Mouse (Mus musculus) intestine, embryonic 15.5 days (tissue): Measurements from ENCODE around the gene Pnpla8. TPM values are rescaled to one million over a fixed set of nuclear protein-coding genes. Genes with fewer than 3 reads are reported as not detected.
"Not testable (repeated sequence)": the region's sequence is repeated elsewhere in the genome, so short reads cannot be mapped to it uniquely, and the experiment has no call there.

ENCODE experiments used
- ATAC-seq: fragments of 200-750 bp; cut with Nextera tagmentation; 2 replicates; pipeline ENCODE4 v1.8.0; 2017; ENCODE audit warnings: moderate TSS enrichment, moderate library complexity
- H3K27ac ChIP-seq: fragments of 300-500 bp; sonication (generic); 2 replicates; pipeline ENCODE4 v1.5.1; 2015; ENCODE audit warnings: mild to moderate bottlenecking, inconsistent platforms
- H3K27me3 ChIP-seq: fragments of 300-500 bp; sonication (generic); replicated peaks from 2 replicates; pipeline ENCODE4 v1.6.1; 2015; ENCODE audit warnings: inconsistent platforms
- H3K36me3 ChIP-seq: fragments of 300-500 bp; sonication (generic); 2 replicates; pipeline ENCODE4 v1.6.1; 2015; ENCODE audit warnings: inconsistent platforms
- H3K4me1 ChIP-seq: fragments of 300-500 bp; sonication (generic); replicated peaks from 2 replicates; pipeline ENCODE4 v1.6.1; 2015; ENCODE audit warnings: inconsistent platforms
- H3K4me2 ChIP-seq: fragments of 300-500 bp; sonication (generic); replicated peaks from 2 replicates; pipeline ENCODE4 v1.6.1; 2015; ENCODE audit warnings: mild to moderate bottlenecking, inconsistent platforms
- H3K4me3 ChIP-seq: fragments of 300-500 bp; sonication (generic); replicated peaks from 2 replicates; pipeline ENCODE4 v1.5.1; 2015; ENCODE audit warnings: inconsistent platforms
- H3K9ac ChIP-seq: fragments of 300-500 bp; sonication (generic); 2 replicates; pipeline ENCODE4 v1.6.1; 2015; ENCODE audit warnings: inconsistent platforms
- H3K9me3 ChIP-seq: fragments of 300-500 bp; sonication (generic); 2 replicates; pipeline ENCODE4 v1.6.1; 2016; ENCODE audit warnings: inconsistent platforms
- WGBS: fragments of 180-500 bp; shearing (Covaris S2); methylation state at CpG from one replicate; pipeline ENCODE4 v1.1.7; 2015; 5-methylcytosine and 5-hydroxymethylcytosine counted together
- polyA plus RNA-seq: library from polyadenylated mRNA; unstranded; fragments of >200 nt; fragmentation: Nextera tagmentation; extraction: Ambion mirVana; gene quantifications from 2 replicates; pipeline ENCODE4 v1.2.1, GENCODE M21; 2015

Pnpla8 gene
- polyA plus RNA-seq, 1 experiment from 2014 or later: 57.5 TPM

GRCm38 (mm10) chr12:44241090-44241489 lies 19.9 kb downstream of the Pnpla8 start:
- H3K27ac ChIP-seq: no peak overlapping the region
- H3K4me3 ChIP-seq: no peak overlapping the region
- ATAC-seq: no peak
- no peaks in the 10 kb centered on the region for H3K36me3 ChIP-seq
- H3K9ac ChIP-seq: no peak overlapping the region
- H3K4me2 ChIP-seq: no peak overlapping the region
- WGBS: 80% methylated on average over 7 of the region's 7 CpGs
- H3K27me3 ChIP-seq: no peaks in the 10 kb centered on the region
- no peaks in the 10 kb centered on the region for H3K9me3 ChIP-seq
- H3K4me1 ChIP-seq: no peaks in the 10 kb centered on the region

DNA sequence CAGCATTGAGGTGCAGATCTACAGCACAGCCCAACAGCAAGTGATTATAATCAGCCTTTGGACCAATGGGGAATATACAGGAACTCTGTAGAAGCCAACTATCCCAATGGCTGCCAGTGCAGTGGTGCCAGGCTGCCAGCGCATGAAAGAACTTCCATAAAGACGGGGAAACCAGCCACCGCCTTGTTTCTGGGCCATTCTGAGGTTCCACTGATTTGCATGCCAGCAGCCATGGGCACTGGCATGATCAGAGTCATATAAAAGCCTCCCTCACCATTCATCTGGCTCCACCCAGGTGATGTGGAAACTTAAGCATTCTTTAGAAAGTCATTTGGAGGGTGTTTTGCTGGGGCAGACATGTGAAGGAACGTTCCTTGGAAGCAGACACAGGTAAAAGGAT lies 21.2 kb downstream of the Pnpla8 start:
- no peak for ATAC-seq
- Histone ChIP-seq H3K4me2 (no peak overlapping the region), H3K4me1 (no peaks in the 10 kb centered on the region), H3K36me3 (no peaks in the 10 kb centered on the region), H3K9ac (no peak overlapping the region), H3K4me3 (no peak overlapping the region), H3K27ac (no peak overlapping the region), H3K9me3 (no peaks in the 10 kb centered on the region), H3K27me3 (no peaks in the 10 kb centered on the region)
- 85% methylated on average over 4 of the region's 4 CpGs for WGBS

GRCm38 (mm10) chr12:44245739-44246138 lies 24.6 kb downstream of the Pnpla8 start:
- ATAC-seq: no peak
- Histone ChIP-seq H3K4me1 (no peaks in the 10 kb centered on the region), H3K36me3 (no peaks in the 10 kb centered on the region), H3K9ac (no peak overlapping the region), H3K4me2 (no peak overlapping the region), H3K27me3 (no peaks in the 10 kb centered on the region), H3K4me3 (no peak overlapping the region), H3K27ac (no peak overlapping the region), H3K9me3 (no peaks in the 10 kb centered on the region)
- WGBS: 81% methylated on average over 3 of the region's 3 CpGs

DNA sequence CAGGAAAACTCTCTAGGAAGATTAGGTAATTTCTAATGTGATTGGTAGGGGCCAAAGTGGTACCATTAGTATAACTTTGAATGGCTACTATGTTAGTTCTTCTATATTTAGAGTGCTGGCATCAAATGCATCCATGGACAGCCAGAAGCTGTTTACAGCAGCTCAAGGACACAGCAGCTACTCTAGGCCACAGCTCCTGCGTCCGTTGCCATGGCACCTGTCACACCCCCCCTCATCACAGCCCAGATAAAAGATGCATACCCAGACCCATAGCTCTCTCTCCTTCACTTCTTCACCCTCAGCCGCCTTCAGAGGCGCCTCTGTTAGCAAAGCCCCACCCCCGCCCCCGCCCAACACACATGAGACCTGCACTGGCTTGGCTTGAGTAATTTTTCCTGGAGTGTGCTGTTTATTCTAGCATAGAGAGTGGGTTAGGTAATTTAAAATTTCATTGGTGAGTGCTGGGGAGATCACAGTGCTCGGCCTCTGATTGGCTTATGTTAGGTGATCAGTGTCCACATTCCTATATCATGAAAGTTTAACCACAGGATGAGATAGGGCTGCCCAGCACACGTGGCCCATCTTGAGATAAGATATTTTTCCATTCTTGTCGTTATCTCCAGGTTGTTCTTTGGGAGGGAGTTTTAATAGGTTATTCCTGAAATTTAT lies 27.3 kb downstream of the Pnpla8 start:
- Histone ChIP-seq H3K27ac (no peak overlapping the region), H3K27me3 (no peaks in the 10 kb centered on the region), H3K9me3 (no peaks in the 10 kb centered on the region), H3K9ac (no peak overlapping the region), H3K36me3 (no peaks in the 10 kb centered on the region), H3K4me1 (no peaks in the 10 kb centered on the region), H3K4me3 (no peak overlapping the region), H3K4me2 (no peak overlapping the region)
- 69% methylated on average over 9 of the region's 9 CpGs for WGBS
- ATAC-seq: peak; percentile 81

DNA sequence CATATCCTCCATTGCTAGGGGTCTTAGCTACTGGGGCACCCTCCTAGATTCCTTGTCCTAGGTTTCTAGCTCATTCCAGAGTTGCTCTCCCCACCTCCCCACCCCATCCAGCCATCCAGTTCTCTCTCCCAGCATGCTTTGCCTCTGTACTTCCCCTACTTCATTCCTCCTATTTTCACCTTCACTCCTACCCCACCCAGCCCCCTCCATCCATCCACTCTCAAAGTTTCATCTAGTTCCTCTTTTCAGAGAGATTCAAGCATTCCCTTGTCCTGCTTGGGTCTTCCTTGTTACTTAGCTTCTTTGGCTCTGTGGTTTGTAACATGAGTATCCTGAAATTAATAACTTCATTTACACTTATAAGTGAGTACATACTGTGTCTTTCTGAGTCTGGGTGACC lies 41.4 kb downstream of the Pnpla8 start:
- Histone ChIP-seq H3K9ac (no peak overlapping the region), H3K4me1 (no peaks in the 10 kb centered on the region), H3K27me3 (no peaks in the 10 kb centered on the region), H3K27ac (no peak overlapping the region), H3K9me3 (no peaks in the 10 kb centered on the region), H3K4me2 (no peak overlapping the region), H3K4me3 (no peak overlapping the region), H3K36me3 (no peaks in the 10 kb centered on the region)
- ATAC-seq: no peak

DNA sequence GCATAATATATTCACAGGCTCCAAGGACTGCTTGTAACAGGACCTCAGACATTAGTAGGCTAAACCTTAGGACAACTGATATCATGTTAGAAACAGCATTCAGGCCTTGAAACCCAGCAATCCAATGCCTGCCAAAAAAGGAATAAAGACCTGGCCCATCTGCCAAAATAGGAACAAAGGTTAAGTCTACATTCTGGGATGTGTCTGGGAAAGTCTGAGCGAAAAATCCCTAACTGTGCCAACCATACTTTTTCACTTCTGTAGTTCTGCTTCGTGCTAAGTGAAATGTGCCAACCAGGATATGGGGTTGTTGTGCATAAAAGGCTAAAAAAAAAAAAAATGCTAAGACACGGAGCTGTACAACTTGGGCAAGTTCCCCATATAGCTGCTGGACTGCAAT lies 44.5 kb downstream of the Pnpla8 start:
- no peak overlapping the region for H3K9ac ChIP-seq
- no peaks in the 10 kb centered on the region for H3K36me3 ChIP-seq
- 91% methylated on average over 3 of the region's 3 CpGs for WGBS
- ATAC-seq: no peak
- no peak overlapping the region for H3K27ac ChIP-seq
- no peaks in the 10 kb centered on the region for H3K27me3 ChIP-seq
- H3K4me3 ChIP-seq: no peak overlapping the region
- H3K4me1 ChIP-seq: no peaks in the 10 kb centered on the region; the same call in 1 of the 2 replicates
- H3K4me2 ChIP-seq: no peak overlapping the region
- no peaks in the 10 kb centered on the region for H3K9me3 ChIP-seq

GRCm38 (mm10) chr12:44267196-44267595 lies 46.0 kb downstream of the Pnpla8 start:
- WGBS: 86% methylated on average over 2 of the region's 2 CpGs
- no peak overlapping the region for H3K4me3 ChIP-seq
- no peak for ATAC-seq
- no peaks in the 10 kb centered on the region; the same call in 1 of the 2 replicates for H3K4me1 ChIP-seq
- H3K36me3 ChIP-seq: no peaks in the 10 kb centered on the region
- no peaks in the 10 kb centered on the region for H3K27me3 ChIP-seq
- H3K9me3 ChIP-seq: no peaks in the 10 kb centered on the region
- H3K9ac ChIP-seq: no peak overlapping the region
- no peak overlapping the region for H3K27ac ChIP-seq
- no peak overlapping the region for H3K4me2 ChIP-seq

DNA sequence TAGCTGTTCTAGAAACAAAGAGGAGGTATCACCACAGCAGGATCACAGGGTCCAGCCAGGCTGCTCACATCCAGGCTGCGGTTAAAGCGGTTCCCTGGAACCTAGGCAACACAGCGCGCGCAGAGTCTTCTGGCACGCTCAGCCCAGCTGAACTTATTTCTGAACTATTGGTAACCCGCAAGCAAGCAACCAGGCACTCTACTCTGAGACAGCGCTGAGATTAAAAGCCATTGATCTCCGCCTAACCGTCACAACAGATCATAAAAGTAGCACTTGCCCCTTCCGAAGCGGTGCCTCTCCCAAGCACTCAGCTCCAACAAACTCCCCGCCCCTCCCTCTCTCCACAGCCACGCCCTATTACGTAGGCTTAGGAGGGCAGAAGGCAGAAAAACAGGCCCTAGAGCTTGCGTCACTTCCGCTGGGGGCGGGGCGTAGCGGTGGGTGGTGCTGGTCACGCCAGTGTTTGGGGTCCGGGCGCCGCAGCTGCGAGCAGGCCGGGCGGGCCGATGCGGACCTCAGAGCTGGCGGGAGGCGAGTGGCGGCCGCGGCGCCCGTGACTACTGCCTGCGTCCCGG lies 47.6 kb downstream of the Pnpla8 start:
- 0% methylated on average over 38 of the region's 38 CpGs for WGBS
- peak; percentile 99 for ATAC-seq
- Histone ChIP-seq H3K27ac (peak overlapping the region; percentile 95), H3K4me2 (peak overlapping the region; percentile 65), H3K4me3 (peak overlapping the region; percentile 82), H3K4me1 (no peaks in the 10 kb centered on the region; the same call in 1 of the 2 replicates), H3K9me3 (no peaks in the 10 kb centered on the region), H3K9ac (peak overlapping the region; percentile 74), H3K36me3 (no peaks in the 10 kb centered on the region), H3K27me3 (no peaks in the 10 kb centered on the region)

GRCm38 (mm10) chr12:44269311-44269831 lies 48.2 kb downstream of the Pnpla8 start:
- Histone ChIP-seq H3K27me3 (no peaks in the 10 kb centered on the region), H3K4me1 (no peaks in the 10 kb centered on the region; the same call in 1 of the 2 replicates), H3K36me3 (no peaks in the 10 kb centered on the region), H3K9me3 (no peaks in the 10 kb centered on the region), H3K9ac (peak overlapping the region; percentile 74), H3K27ac (peak overlapping the region; percentile 95), H3K4me3 (peak overlapping the region; percentile 82), H3K4me2 (peak overlapping the region; percentile 65)
- peak; percentile 92 for ATAC-seq
- WGBS: under 1% methylated on average over 46 of the region's 46 CpGs

- H3K36me3 ChIP-seq: no peaks in the 10 kb centered on the region
- H3K4me1 ChIP-seq: no peaks in the 10 kb centered on the region
- no peaks in the 10 kb centered on the region for H3K9me3 ChIP-seq
- H3K9ac ChIP-seq: no peak overlapping the region
- no peak overlapping the region for H3K27ac ChIP-seq
- no peak overlapping the region for H3K4me3 ChIP-seq
- H3K27me3 ChIP-seq: no peaks in the 10 kb centered on the region
- no peak overlapping the region for H3K4me2 ChIP-seq
- ATAC-seq: no peak
- WGBS: 86% methylated on average over 6 of the region's 6 CpGs
Measured at GRCm38 (mm10) chr12:44274125-44274835, 53.1 kb downstream of the Pnpla8 start.

GRCm38 (mm10) chr12:44280147-44280546 lies 59.0 kb downstream of the Pnpla8 start:
- H3K27ac ChIP-seq, H3K36me3 ChIP-seq, H3K4me3 ChIP-seq, H3K9me3 ChIP-seq, H3K9ac ChIP-seq, H3K4me1 ChIP-seq, H3K4me2 ChIP-seq, H3K27me3 ChIP-seq: not testable (repeated sequence)
- WGBS: 63% methylated on average over 2 of the region's 2 CpGs
- ATAC-seq: peak; percentile 49

DNA sequence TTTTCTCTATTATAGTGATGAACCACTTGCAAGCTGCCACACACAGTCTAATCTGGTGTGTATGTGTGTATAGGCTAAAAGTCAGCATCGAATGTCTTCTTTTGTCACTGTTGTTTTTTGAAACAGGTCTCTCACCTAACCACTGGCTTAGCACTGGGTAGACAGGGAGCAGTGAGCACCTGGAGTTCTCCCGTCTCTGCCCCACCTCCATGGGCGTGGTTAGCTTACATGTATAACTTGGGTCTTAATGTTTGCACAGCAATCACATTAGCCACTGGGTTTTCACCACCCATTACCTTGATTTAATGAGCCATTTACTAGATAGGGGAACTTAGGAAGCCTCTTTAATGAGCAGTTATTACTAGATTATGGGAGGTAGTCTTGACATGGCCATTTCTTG lies 60.4 kb downstream of the Pnpla8 start:
- Histone ChIP-seq H3K4me1 (no peaks in the 10 kb centered on the region), H3K27me3 (no peaks in the 10 kb centered on the region), H3K27ac (no peak overlapping the region), H3K4me3 (no peak overlapping the region), H3K36me3 (no peaks in the 10 kb centered on the region), H3K9me3 (no peaks in the 10 kb centered on the region), H3K4me2 (no peak overlapping the region), H3K9ac (no peak overlapping the region)
- ATAC-seq: peak; percentile 86
- WGBS: 66% methylated on average over 3 of the region's 3 CpGs
